Mouse (Mus musculus): ENCODE measurements around the gene Dohh.
A peak's percentile ranks its signal among the peaks of the same experiment; 100 is the strongest.

Gene Dohh

DNA sequence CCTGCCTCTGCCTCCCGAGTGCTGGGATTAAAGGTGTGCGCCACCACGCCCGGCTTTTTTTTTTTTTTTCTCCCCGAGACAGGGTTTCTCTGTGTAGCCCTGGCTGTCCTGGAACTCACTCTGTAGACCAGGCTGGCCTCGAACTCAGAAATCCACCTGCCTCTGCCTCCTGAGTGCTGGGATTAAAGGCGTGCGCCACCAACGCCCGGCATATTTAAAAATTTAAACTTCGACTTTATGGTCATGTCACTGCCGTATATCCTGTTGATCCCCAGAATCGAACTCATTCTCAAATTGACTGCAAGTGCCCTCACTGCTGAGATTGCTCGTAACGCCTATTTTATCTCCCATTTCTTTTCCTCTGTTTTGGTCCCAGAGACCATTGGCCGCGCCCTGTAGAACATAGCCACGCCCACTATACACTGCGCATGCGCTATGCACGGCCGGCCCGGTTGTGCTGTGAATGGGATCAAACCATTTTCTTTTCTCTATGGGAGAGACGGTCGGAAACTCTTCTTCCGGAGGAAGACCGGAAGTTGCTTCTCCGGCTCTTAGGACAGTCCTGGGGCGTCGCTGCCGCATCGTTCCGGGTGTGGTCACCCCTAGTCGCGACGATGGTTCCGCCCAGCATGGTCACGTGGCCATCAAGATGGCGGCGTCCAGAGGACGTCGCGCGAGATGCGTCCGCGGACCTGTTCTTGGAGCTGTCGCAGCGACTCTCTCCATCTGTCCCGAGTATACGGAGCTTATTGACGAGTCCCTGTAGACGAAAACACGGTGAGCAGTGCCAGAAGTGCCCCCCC lies at the start of gene Dohh, which contains the start of gene Gm48551:
Gene Dohh (plus strand): TSS at position 627 of the 803 bp plus-strand sequence.
Gene Gm48551 (plus strand): TSS at position 665 of the 803 bp plus-strand sequence.
- DNase-seq = peak; percentile 98

DNA sequence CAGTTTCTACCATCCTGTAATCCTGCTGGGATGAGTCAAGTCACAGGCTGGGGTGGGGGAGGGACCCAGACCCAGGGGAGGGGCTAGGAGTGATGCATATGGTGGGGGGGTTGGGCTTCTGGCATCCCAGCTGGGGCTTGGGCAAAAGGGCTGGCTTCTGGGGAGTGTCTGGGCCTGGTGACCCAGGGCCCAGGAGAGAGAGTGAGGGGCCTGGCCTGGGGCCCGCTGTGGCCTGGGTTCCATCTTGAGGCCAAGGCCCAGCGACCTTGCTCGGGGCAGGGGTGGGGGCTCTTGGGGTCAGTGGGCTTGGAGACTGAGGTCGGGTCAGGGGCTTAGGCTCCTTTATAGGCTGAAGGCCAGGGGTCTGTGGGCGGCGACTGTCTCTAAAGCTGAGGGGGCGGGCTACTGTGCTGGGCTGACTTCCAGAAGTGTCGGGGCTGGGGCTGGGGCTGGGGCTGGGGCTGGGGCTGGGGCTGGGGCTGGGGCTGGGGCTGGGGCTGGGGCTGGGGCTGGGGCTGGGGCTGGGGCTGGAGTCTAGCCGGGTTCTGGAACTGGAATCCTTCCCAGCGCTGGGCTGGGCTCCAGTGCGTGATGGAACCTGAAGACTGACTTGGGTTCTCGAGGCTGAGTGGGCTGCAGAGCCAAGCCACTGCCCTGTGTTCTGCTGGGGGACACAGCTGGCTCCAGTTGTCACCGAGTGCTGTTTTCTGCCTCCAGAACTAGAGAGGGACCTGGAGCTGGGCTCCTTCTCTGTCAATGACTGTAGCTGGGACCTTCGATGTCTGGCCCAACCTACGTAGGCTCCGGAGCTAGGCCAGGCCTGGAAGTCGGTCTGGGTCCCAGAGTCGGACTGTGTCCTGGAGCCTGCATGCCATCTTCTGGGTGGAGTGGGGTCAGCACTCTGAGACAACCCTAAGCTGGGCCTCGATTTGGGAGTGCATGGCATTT lies 48.6 kb upstream of the Dohh start:
- no peak for DNase-seq

DNA sequence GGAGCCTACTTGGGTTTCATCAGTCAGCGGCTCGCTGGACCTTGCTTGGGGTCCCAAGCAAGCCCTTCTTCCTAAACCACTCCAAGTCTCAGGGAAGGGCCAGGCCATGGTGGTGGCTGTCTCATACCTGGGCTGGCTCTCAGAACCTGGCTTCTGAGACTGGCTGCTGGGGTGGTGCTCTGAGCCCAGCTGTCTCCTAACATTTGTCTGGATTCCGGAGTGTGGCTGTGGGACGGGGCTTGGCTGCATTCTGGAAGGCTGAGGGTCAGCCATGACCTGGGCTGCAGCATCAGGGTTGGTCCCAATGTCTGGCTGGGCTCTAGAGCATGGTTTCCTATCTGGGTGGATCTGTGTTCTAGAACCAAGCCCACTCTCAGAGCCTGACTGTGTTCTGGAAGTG lies 47.7 kb upstream of the Dohh start:
- no peak for DNase-seq

DNA sequence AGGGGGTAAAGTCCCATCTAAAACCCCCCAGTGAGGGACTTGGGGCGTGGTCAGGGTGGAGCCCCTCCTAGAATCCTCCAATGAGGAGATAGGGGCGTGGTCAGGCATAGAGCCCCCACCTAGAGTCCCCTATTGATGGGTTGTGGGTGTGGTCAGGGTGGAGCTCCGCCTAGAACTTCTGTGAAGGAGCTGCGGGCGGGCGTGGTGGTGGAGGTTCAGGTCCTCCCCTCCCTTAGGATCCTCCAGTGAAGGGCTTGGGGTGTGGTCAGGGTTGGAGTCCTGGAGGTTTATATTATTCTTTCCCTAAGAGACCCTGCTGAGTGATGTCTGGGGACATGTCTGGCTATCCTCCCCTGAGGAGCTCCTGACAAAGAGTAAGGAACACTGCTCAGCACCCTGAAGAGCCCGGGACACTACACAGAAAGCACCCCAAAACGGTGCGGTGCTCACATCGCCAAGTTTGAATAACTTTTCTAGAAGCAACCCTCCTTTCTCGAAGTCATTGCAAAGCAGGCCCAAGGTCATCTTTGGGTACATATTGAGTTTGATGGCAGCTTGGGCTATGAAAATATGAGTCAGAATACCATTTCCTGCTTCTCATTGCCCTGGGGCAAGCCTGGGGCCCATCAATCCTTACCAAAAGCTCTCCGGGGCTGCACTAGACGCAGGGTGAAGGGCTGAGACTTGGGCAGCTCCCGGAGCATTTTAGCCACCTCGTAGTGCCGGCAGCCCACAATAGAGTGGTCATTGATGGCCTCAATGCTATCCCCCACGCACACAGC lies 43.5 kb upstream of the Dohh start:
- DNase-seq = no peak

DNA sequence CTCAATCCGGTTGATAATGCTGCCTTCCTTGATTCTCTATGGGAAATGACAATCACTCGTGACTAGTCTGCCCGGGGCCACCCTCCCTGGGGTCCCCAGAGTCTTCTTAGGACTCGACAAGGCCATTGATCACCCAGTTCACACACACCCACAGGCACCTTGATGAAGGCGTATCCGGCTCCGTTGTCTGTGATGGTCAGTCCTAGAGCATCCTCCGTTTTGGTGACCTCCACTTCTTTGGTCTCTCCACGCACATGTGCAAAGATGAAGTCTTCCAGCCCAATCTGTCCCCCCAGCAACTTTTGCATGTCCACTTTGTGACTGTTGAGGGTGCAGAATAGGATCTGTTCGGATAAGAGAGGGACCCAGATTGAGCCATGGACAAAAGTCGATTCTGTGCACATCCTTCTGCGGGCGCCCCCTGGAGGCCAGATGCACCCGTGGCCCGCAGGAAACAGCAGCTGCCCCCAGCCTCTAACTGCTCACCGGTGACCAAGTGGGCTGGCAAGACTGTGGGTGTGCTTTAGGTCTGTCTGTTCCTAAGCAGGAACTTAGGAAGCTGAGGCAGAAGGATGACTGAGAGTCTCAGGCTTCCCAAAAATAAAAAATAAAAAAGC lies 42.8 kb upstream of the Dohh start:
- DNase-seq = peak; percentile 83

DNA sequence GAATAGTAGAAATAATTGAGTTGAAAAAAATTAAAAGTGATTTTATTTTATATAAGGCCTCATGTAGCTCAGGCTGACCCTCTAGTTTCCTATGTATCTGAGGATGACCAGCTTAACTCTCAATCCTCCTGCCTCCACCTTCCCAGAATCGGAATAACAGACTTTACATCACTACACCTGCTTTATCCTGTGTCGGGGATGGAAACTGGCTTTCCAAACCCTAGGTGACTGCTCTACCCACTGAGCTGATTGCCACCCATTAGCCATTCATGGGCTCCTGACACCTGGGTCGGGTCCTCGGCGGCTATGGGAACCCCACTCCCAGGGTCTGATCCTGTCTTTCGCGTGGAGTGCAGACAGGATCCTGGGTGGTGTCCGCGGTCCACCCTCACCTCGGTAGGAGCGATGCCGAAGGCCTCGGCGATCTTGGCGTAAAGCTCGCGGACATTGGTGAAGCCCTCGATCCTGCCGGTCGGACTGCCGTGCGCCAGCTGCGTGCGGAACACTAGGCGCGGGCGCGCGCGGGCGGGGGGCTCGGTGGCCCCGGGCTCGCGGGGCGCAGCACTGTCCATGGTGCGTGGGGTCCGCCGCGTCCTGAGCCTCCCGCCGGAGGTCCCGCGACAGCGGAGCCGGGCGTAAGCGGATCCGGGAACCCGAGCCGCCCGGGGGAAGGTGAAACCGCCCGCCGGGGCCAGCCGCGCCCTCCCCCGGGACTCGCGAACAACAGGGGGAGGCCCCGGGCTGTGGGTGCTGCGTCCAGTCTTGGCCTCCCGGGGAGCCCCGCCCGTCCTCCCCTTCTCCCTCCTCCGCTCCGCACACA lies 41.3 kb upstream of the Dohh start, which contains the start of gene Gipc3:
Gene Gipc3 (minus strand): TSS at position 581 of the 820 bp plus-strand sequence.
- DNase-seq = no peak

DNA sequence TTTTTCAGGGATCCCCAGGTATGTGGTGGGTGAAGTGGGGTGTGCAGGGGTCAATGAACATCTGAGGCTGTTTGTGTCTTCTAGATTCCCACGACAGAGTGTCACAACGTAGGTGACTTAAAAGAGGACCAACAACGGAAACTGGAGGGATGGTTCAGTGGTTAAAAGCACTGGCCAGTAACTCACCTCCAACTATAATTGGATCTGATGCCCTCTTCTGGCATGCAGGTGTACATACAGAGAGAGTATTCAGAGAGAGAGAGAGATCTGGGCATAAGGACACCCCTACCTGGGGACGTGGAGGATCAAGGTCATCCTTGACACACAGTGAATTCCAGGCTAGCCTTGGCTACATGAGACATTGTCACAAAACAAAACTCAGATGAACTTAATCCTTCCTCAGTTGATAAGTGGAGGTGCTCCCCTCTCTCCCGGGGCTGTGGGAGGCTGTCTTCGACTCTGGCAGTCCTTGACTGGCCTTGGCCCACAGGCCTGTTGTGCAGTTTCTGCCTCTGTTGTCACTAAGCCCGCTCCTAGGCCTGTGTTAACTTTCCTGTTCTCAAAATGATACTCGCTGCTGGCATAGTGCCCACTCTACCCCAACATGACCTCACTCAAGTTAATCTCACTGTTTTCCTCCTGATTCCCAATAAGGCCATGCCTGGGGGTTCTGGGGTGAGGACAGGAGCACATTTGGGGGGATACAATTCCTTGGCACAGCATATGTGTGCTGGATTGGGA lies 39.6 kb upstream of the Dohh start:
- no peak for DNase-seq

DNA sequence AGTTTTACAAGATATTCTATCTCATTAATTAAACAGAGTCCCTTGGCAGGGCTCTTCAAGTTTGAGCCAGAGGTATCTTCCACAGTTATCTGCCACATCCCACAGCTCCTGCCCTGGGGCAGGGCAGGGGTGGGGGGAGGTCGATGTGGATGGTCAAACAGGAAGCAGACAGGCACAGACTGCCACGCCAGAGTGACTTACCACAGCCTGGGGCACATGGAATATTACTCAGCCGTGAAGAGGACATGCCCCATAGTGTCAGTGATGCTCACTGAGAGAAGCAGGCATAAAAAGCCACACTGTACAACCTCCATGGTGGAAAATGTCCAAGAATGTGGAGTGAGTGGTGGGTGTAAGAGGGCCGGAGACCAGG lies 39.1 kb upstream of the Dohh start:
- no peak for DNase-seq

DNA sequence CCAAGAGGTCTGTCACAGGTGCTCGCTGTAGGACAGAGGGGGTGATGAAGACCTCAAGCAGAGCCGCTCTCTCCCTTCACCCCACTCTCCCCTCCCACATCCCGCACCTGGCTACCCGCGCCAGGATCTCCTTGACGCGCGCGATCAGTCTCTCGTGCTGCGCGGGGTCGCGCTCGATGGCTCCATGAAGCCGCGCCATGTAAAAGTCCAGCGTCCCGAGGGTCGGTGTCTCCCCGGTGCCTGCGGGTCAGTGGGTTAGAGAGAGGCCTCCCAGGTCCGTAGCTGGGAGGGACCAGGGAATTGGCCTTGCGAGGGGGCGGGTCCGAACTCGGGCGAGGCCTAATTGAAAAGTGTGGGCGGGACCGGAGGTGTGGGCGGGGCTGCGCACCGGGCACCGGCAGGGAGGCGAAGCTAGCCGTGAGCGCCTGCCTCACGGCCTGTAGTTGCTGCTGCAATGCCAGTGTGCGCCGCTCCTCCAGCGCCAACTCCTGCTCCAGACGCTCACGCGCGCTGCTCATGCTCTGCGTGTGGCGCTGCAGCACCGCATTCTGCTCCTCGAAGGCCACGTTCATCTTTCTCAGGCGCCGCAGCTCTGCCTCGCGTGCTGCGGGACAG lies 37.7 kb upstream of the Dohh start:
- DNase-seq = no peak

DNA sequence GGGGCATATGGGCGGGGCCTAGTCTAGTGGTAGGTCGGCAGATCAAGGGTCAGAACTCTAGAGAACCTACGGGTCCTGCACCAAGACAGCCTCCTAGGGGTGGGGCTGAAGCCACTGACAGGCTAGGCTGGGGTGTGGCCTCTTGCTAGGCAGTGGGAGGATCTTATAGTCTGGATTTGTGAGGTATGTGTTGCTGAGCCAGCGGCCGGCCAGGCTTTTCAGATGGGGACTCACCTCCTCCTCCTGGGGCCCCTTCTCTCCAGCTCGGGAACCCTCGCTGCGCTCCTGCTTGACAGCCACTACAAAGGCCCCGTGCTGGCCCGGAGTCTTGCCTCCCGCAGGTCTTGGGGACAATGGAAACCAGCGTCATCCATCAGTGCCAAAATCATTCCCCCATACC lies 35.1 kb upstream of the Dohh start:
- no peak for DNase-seq

DNA sequence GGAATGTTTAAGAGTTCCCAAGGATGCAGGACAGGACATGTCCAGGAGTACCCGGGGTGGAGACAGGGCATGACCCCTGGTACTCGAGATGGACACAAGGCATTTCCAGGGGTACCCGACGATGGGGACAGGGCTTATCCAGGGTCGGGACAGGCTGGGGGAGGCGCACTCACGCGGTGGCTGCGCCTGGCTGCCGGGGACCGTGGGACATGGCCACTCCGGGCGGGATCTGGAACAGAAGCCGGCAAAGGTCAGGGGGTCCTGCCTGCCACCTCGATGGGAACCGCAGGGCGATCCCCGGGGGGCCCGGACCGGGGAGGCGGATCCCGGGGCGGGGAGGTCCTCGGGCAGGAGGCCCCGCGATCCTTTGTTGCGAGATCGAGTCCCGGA lies 34.3 kb upstream of the Dohh start:
- no peak for DNase-seq

DNA sequence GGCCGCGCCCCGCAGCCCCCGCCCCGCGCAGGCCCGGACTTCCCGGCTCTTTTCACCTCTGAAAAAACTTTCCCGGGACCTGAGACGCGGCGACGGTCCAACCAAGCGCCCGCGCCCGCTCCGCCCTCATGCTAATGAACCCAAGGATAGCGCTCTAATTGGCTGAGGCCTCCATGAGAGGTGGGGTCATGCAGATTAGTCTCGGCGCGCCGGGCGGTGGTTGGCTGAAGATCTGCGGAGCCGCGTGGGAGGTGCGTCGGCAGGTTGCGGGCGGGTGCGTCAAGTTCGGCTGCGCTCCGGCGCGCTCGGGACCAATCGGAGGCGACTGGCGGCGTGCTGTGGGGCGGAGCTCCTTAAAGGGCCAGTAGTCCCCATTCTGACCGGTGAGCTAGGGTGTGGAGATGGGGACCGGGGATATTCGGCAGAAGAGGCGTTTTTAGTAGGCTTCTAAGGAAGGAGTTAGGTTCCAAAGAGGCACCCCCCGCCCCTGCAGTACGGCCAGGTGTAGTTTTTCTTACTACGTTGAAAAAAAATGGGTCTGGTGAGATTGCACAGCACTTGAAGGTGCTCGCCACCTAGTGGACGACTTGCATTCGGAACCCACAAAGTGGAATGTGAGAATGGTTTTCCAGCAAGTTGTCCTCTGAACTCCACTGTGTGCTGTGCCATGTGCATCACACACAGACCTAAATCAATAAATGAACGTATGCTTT lies 33.7 kb upstream of the Dohh start, which contains the start of gene Hmg20b:
Gene Hmg20b (minus strand): TSS at position 130 of the 713 bp plus-strand sequence.
- peak; percentile 99 for DNase-seq

DNA sequence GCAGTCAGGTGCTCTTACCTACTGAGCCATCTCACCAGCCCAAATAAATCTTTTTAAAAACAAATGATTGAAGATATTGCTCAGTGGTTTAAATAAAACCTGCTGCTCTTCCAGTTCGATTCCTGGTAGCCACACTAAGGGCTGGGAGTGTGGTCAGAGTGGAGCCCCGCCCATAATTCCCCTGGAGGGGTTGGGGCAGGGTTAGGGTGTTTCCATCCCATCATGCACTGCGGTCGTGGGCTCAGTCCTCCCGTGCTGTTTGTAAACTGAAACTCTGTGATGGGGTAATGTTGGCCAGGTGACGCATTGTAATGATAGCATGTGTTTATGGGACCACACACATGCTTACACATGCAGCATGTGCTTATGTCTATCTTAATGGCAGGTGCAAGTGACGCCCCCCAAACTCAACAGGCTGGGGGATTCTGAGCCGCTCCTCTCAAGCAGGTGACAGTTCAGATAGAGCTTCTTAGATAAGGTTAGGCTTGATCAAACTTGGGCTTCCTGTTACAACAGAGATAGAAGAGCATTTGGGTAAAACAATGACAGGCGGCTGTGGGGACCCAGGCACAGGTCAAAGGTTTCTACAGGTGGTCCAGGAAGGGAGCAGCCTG lies 32.4 kb upstream of the Dohh start:
- peak; percentile 73 for DNase-seq

DNA sequence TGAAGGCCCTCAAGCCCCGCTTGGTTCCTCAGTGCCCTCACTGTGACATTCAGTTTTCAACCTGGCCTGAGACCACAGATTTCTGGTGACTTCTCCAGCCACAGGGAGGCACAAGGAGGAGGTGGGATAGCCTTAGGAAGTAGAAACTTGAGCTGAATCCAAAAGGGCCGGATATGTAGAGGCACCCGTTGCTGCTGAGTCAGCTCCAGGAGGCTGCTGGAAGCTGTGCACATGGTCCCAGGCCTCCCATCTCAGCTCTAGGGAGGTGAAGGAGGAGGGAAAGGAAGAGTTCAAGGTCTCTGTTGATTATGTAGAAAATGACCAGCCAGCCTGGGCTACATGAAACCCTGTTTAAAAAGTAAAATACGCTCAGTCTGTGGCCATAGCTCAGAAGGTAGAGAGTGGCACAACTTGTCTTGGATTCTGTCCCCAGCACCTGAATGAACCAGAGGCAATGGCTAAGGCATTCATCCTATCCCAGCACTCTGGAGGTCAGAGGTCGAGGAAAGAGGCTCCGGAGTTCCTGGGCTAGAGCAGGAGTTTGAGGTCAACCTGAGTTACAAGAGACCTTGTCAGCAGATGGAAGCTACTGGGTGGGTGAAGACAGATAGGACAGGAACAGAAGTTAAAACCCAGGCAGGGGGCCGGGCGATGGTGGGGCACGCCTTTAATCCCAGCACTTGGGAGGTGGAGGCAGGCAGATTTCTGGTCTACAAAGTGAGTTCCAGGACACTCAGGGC lies 29.3 kb upstream of the Dohh start:
- DNase-seq = no peak

DNA sequence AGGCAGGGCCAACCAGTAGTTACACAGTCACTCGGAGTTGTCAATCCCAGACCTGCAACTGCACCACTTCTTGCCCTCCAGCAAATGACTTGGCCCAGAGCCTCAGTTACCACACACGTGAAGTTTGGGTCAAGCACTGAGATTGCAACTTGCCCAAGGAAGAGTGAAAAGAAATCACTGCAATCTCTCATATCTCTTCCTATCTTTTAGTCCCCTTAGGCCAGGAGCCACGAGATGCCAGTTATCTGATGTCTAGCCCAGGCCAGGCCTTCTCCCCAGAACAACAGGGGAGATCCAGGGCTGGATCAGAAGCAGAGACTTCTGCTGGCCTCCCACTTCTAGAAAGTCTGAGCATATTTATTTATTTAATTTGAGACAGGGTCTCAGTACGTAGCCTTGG lies 28.7 kb upstream of the Dohh start:
- no peak for DNase-seq

DNA sequence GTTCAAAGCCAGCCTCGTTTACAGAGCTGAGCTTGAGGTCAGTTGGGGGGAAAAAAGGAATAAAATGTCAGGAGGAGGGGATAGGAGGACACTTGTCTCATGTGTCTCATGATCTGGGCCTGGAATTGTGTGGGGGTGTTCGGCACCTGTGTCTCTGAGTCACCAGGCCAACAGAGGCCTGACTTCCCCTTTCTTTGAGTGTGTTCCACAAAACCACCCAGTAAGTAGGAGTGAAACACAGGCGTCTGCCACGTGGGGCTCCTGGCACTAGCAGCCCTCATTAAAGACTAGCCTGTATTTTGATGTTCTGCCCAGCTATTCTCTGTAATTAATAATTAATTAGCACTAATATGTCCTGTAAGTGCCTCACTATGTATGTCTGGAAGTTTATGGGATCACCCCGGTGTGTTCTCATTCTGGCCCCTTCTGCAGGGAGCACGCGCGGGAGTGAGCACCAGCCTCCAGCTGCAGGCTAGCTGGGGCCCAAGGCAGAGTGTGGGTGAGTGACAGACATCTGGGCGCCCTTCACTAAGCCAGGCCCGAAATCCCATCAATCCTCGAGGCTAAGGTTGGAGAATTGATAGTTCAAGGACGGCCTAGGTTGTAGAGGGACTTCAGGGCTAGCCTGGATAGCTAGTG lies 27.8 kb upstream of the Dohh start:
- no peak for DNase-seq

DNA sequence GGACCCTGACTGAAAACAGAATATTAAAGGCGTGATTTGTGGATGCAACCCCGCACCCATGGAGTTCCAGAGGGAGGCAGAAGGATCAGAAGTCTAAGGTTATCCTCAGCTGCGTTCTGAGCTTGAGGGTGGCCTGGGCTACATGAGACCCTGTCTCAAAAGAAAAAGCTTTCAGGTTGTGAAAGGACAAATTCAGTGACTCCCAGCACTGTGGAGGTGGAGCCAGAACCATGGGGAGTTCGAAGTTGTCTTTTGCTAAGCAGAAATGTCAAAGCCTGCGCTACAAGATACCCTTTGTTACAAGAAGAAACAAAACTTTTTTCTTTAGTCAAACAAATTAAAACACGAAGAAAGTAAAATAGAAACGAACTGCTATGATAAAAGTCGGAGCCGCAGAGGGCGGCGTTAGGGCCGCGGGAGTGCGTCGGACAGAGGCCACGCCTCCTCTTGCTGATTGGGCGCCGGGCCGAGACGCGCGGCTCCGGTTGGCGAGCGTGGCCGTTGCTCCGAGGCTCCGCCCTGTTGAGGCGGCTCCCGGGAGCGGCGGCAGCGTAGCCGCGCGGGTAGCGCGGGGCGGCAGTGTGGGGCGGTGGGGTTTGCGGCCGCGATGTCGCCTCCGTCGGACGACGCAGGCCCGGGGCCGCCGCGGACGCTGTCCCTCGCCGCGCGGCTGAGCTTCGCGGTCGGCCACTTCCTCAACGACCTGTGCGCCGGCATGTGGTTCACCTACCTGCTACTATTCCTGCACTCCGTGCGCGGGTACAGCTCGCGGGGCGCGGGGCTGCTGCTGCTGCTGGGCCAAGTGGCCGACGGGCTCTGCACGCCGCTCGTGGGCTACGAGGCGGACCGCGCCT lies 27.0 kb upstream of the Dohh start, which contains the start of gene Mfsd12:
Gene Mfsd12 (plus strand): TSS at position 501 of the 854 bp plus-strand sequence.
- peak; percentile 91 for DNase-seq

All from thymus, postnatal 25 days (tissue).